Mouse (Mus musculus) lung, embryonic 16.5 days (tissue): ENCODE measurements around the gene Pacsin3. TPM values are rescaled to one million over a fixed set of nuclear protein-coding genes. Genes with fewer than 3 reads are reported as not detected.

Source experiments
- ATAC-seq: fragments of 200-750 bp; cut with Nextera tagmentation; 2 replicates; pipeline ENCODE4 v1.8.0; 2017; ENCODE audit warnings: low read depth, mild to moderate bottlenecking, moderate library complexity
- H3K27ac ChIP-seq: fragments of 300-500 bp; sonication (generic); 2 replicates; pipeline ENCODE4 v1.5.1; 2014; ENCODE audit warnings: mild to moderate bottlenecking, control low read depth, low read length
- H3K27me3 ChIP-seq: fragments of 300-500 bp; sonication (generic); 2 replicates; pipeline ENCODE4 v1.6.1; 2014; ENCODE audit warnings: low read depth, low read length, mixed read lengths; ENCODE audit not compliant: control insufficient read depth, insufficient read depth
- H3K36me3 ChIP-seq: fragments of 300-500 bp; sonication (generic); 2 replicates; pipeline ENCODE4 v1.6.1; 2014; ENCODE audit warnings: low read length; ENCODE audit not compliant: control insufficient read depth, insufficient read depth
- H3K4me1 ChIP-seq: fragments of 300-500 bp; sonication (generic); replicated peaks from 2 replicates; pipeline ENCODE4 v1.6.1; 2014; ENCODE audit warnings: low read length, mixed read lengths; ENCODE audit not compliant: control insufficient read depth, insufficient read depth
- H3K4me2 ChIP-seq: fragments of 300-500 bp; sonication (generic); 2 replicates; pipeline ENCODE4 v1.6.1; 2014; ENCODE audit warnings: low read depth, low read length, control low read depth
- H3K4me3 ChIP-seq: fragments of 300-500 bp; sonication (generic); 2 replicates; pipeline ENCODE4 v1.5.1; 2014; ENCODE audit warnings: mild to moderate bottlenecking, low read length, control low read depth
- H3K9ac ChIP-seq: fragments of 300-500 bp; sonication (generic); 2 replicates; pipeline ENCODE4 v1.6.1; 2014; ENCODE audit warnings: low read length, control low read depth
- H3K9me3 ChIP-seq: fragments of 300-500 bp; sonication (generic); 2 replicates; pipeline ENCODE4 v1.6.1; 2016; ENCODE audit warnings: low read length; ENCODE audit not compliant: control insufficient read depth
- WGBS: fragments of 180-500 bp; shearing (Covaris S2); extraction: QIAGEN DNeasy Blood & Tissue Kit; methylation state at CpG from one replicate; pipeline ENCODE4 v1.1.7; 2014; 5-methylcytosine and 5-hydroxymethylcytosine counted together
- polyA plus RNA-seq: library from polyadenylated mRNA; unstranded; fragments of >200 nt; fragmentation: Nextera tagmentation; extraction: Ambion mirVana; gene quantifications from 2 replicates; pipeline ENCODE4 v1.2.1, GENCODE M21; 2015

Pacsin3 gene
- polyA plus RNA-seq, 1 experiment from 2014 or later = 52.8 TPM

- Histone ChIP-seq H3K9me3 (no peaks in the 10 kb centered on the region), H3K36me3 (peaks cover 10% of the 10 kb centered on the region), H3K27me3 (peaks cover 13% of the 10 kb centered on the region; the same call in 1 of the 2 replicates), H3K27ac (peak overlapping the region; percentile 86), H3K4me1 (peaks cover 24% of the 10 kb centered on the region), H3K9ac (peak overlapping the region; percentile 76), H3K4me2 (peak overlapping the region; percentile 64), H3K4me3 (peak overlapping the region; percentile 74)
- peak; percentile 78 for ATAC-seq
- WGBS = 1% methylated on average over 22 of the region's 22 CpGs
These were observed 1.6 kb downstream of the Pacsin3 start for GRCm38 (mm10) chr2:91257126-91257980.

- peak overlapping the region; percentile 64 for H3K4me2 ChIP-seq
- peaks cover 17% of the 10 kb centered on the region for H3K36me3 ChIP-seq
- peak overlapping the region; percentile 76 for H3K9ac ChIP-seq
- peak overlapping the region; percentile 74 for H3K4me3 ChIP-seq
- H3K27me3 ChIP-seq = peaks cover 13% of the 10 kb centered on the region; the same call in 1 of the 2 replicates
- H3K27ac ChIP-seq = peak overlapping the region; percentile 86
- 48% methylated on average over 5 of the region's 5 CpGs for WGBS
- no peaks in the 10 kb centered on the region for H3K9me3 ChIP-seq
- ATAC-seq = peak; percentile 40
- H3K4me1 ChIP-seq = peaks cover 24% of the 10 kb centered on the region
These were observed 2.3 kb downstream of the Pacsin3 start for GRCm38 (mm10) chr2:91258054-91258453.

GRCm38 (mm10) chr2:91258830-91259229 lies 3.1 kb downstream of the Pacsin3 start:
- peaks cover 17% of the 10 kb centered on the region for H3K36me3 ChIP-seq
- no peak overlapping the region for H3K4me3 ChIP-seq
- no peak overlapping the region; the same call in 1 of the 2 replicates for H3K9ac ChIP-seq
- peak overlapping the region; percentile 86; the same call in 1 of the 2 replicates for H3K27ac ChIP-seq
- no peaks in the 10 kb centered on the region for H3K9me3 ChIP-seq
- peaks cover 24% of the 10 kb centered on the region for H3K4me1 ChIP-seq
- peak overlapping the region; percentile 64; the same call in 1 of the 2 replicates for H3K4me2 ChIP-seq
- WGBS = 40% methylated on average over 1 of the region's 1 CpGs
- no peak for ATAC-seq
- H3K27me3 ChIP-seq = peaks cover 13% of the 10 kb centered on the region; the same call in 1 of the 2 replicates

GRCm38 (mm10) chr2:91259493-91259892 lies 3.7 kb downstream of the Pacsin3 start:
- H3K27me3 ChIP-seq = peaks cover 7% of the 10 kb centered on the region; the same call in 1 of the 2 replicates
- 81% methylated on average over 1 of the region's 1 CpGs for WGBS
- no peaks in the 10 kb centered on the region for H3K9me3 ChIP-seq
- no peak overlapping the region for H3K9ac ChIP-seq
- H3K4me2 ChIP-seq = no peak overlapping the region
- no peak for ATAC-seq
- peaks cover 17% of the 10 kb centered on the region for H3K36me3 ChIP-seq
- H3K4me3 ChIP-seq = no peak overlapping the region
- peaks cover 28% of the 10 kb centered on the region for H3K4me1 ChIP-seq
- no peak overlapping the region for H3K27ac ChIP-seq

GRCm38 (mm10) chr2:91263692-91264660 lies 8.2 kb downstream of the Pacsin3 start:
- WGBS = 81% methylated on average over 17 of the region's 17 CpGs
- ATAC-seq = no peak
- Histone ChIP-seq H3K4me3 (peak overlapping the region; percentile 66), H3K9ac (peak overlapping the region; percentile 83), H3K27me3 (no peaks in the 10 kb centered on the region), H3K4me2 (peak overlapping the region; percentile 61), H3K36me3 (peaks cover 32% of the 10 kb centered on the region), H3K27ac (peak overlapping the region; percentile 85), H3K9me3 (no peaks in the 10 kb centered on the region), H3K4me1 (peaks cover 12% of the 10 kb centered on the region)

GRCm38 (mm10) chr2:91264711-91265681 lies 9.2 kb downstream of the Pacsin3 start, which contains the start of gene Arfgap2:
TSS of gene Arfgap2 (plus strand) at chr2:91264974.
- ATAC-seq = peak; percentile 99
- H3K9ac ChIP-seq = peak within 1 kb of the TSS; percentile 83
- peak within 1 kb of the TSS; percentile 79 for H3K4me2 ChIP-seq
- peak within 1 kb of the TSS; percentile 85 for H3K27ac ChIP-seq
- no peaks in the 10 kb centered on the region for H3K27me3 ChIP-seq
- under 1% methylated on average over 72 of the region's 72 CpGs for WGBS
- peaks cover 12% of the 10 kb centered on the region for H3K4me1 ChIP-seq
- peaks cover 40% of the 10 kb centered on the region for H3K36me3 ChIP-seq
- no peaks in the 10 kb centered on the region for H3K9me3 ChIP-seq
- peak within 1 kb of the TSS; percentile 66 for H3K4me3 ChIP-seq

GRCm38 (mm10) chr2:91268042-91268441 lies 12.3 kb downstream of the Pacsin3 start:
- Histone ChIP-seq H3K36me3 (peaks cover 36% of the 10 kb centered on the region), H3K27me3 (no peaks in the 10 kb centered on the region)
- ATAC-seq = no peak

GRCm38 (mm10) chr2:91268706-91269105 lies 13.0 kb downstream of the Pacsin3 start:
- Histone ChIP-seq H3K27me3 (no peaks in the 10 kb centered on the region), H3K9ac (no peak overlapping the region), H3K9me3 (no peaks in the 10 kb centered on the region), H3K36me3 (peaks cover 43% of the 10 kb centered on the region), H3K4me2 (no peak overlapping the region), H3K4me1 (peaks cover 12% of the 10 kb centered on the region), H3K27ac (no peak overlapping the region), H3K4me3 (no peak overlapping the region)
- ATAC-seq = no peak
- 58% methylated on average over 2 of the region's 2 CpGs for WGBS

More at GRCm38 (mm10) chr2:91268042-91268441, 12.3 kb downstream of the Pacsin3 start:
- Histone ChIP-seq H3K4me2 (no peak overlapping the region), H3K9me3 (no peaks in the 10 kb centered on the region), H3K9ac (no peak overlapping the region), H3K27ac (no peak overlapping the region), H3K4me3 (no peak overlapping the region), H3K4me1 (peaks cover 12% of the 10 kb centered on the region)
- 88% methylated on average over 3 of the region's 3 CpGs for WGBS
